Mouse (Mus musculus) liver, embryonic 15.5 days (tissue): ENCODE results near the gene Serpini1. TPM values are rescaled to one million over a fixed set of nuclear protein-coding genes. Genes with fewer than 3 reads are reported as not detected.

Experiments
- ATAC-seq: fragments of 200-750 bp; cut with Nextera tagmentation; 2 replicates; pipeline ENCODE4 v1.8.0; 2017; ENCODE audit warnings: moderate number of reproducible peaks, mild to moderate bottlenecking, moderate library complexity; ENCODE audit not compliant: insufficient read depth
- H3K27ac ChIP-seq: fragments of 300-500 bp; sonication (generic); replicated peaks from 2 replicates; pipeline ENCODE4 v1.5.1; 2015; ENCODE audit warnings: mild to moderate bottlenecking, inconsistent platforms
- H3K27me3 ChIP-seq: fragments of 300-500 bp; sonication (generic); 2 replicates; pipeline ENCODE4 v1.6.1; 2015; ENCODE audit warnings: mild to moderate bottlenecking, inconsistent platforms
- H3K36me3 ChIP-seq: fragments of 300-500 bp; sonication (generic); replicated peaks from 2 replicates; pipeline ENCODE4 v1.6.1; 2015; ENCODE audit warnings: moderate library complexity, mild to moderate bottlenecking, inconsistent platforms
- H3K4me1 ChIP-seq: fragments of 300-500 bp; sonication (generic); replicated peaks from 2 replicates; pipeline ENCODE4 v1.6.1; 2015; ENCODE audit warnings: inconsistent platforms
- H3K4me2 ChIP-seq: fragments of 300-500 bp; sonication (generic); 2 replicates; pipeline ENCODE4 v1.6.1; 2015; ENCODE audit warnings: moderate library complexity, mild to moderate bottlenecking, inconsistent platforms
- H3K4me3 ChIP-seq: fragments of 300-500 bp; sonication (generic); replicated peaks from 2 replicates; pipeline ENCODE4 v1.5.1; 2015; ENCODE audit warnings: mild to moderate bottlenecking, inconsistent platforms
- H3K9ac ChIP-seq: fragments of 300-500 bp; sonication (generic); 2 replicates; pipeline ENCODE4 v1.6.1; 2015; ENCODE audit warnings: moderate library complexity, mild to moderate bottlenecking, inconsistent platforms
- H3K9me3 ChIP-seq: fragments of 300-500 bp; sonication (generic); replicated peaks from 2 replicates; pipeline ENCODE4 v1.6.1; 2016; ENCODE audit warnings: inconsistent platforms
- WGBS: fragments of 180-500 bp; shearing (Covaris S2); methylation state at CpG from one replicate; pipeline ENCODE4 v1.1.7; 2015; ENCODE audit warnings: mixed read lengths; ENCODE audit not compliant: insufficient replicate concordance; 5-methylcytosine and 5-hydroxymethylcytosine counted together
- polyA plus RNA-seq: library from polyadenylated mRNA; unstranded; fragments of >200 nt; fragmentation: Nextera tagmentation; extraction: Ambion mirVana; gene quantifications from 2 replicates; pipeline ENCODE4 v1.2.1, GENCODE M21; 2015

Serpini1 gene
- polyA plus RNA-seq, 1 experiment from 2014 or later, result 0.52 TPM

DNA sequence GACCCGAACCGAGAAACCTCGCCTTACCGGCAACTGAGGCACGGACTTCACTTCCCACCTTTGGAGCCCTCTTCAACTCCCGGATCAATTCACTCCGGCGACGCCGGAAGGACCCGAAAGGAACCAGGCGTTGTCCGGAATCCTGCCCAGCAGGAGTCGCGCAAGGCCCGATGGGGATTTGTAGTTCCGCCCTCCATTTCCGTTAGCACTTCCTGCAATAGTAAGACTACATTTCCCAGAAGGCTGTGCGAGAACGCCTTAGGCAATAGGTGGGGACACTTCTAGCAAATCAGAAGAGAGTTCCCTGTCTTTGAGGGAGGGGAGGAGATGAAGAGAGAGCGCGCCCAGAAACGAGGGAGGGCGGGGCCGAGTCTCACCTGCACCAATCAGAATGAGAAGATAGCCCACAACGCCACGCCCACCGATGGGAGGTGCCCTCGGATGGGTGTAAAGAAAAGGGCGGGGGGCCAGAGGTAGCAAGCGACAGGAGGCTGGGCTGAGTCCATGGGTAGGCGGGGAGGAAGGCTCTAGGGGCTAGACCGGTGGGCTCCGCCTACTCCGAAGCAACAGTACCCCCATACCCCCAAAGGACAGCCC, 554 bp upstream of the Serpini1 start, which contains the start of gene Pdcd10:
Pdcd10 (minus strand) TSS at position 162 of the 597 bp plus-strand sequence.
- WGBS, result under 1% methylated on average over 35 of the region's 35 CpGs
- H3K9ac ChIP-seq, result peak within 1 kb of the TSS; percentile 95

DNA sequence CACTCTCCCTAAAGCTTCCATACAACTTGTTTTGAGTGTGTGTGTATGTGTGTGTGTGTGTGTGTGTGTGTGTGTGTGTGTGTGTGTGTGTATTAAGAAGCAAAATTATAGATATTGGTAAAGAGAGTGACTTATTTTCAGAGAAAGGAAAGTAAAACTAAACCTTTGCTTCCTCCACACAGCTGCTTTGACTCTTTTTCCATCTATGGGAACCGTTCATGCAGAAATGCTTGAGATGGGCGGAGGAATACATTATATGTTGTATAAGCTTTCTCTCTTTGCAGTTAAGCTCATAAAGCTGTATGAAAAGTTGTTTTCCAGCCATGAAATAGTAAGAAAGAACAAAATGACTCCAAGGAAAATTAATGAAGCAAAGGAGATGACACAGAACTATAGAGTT, 16.7 kb downstream of the Serpini1 start:
- Histone ChIP-seq H3K4me2 (no peak overlapping the region), H3K4me1 (no peaks in the 10 kb centered on the region), H3K36me3 (no peaks in the 10 kb centered on the region), H3K4me3 (no peak overlapping the region), H3K9ac (no peak overlapping the region), H3K9me3 (no peaks in the 10 kb centered on the region), H3K27me3 (no peaks in the 10 kb centered on the region), H3K27ac (no peak overlapping the region)
- ATAC-seq, result no peak
- 67% methylated on average over 2 of the region's 2 CpGs for WGBS

More for the DNA sequence above, 554 bp upstream of the Serpini1 start, which contains the start of gene Pdcd10:
- H3K36me3 ChIP-seq, result no peaks in the 10 kb centered on the region
- H3K4me2 ChIP-seq, result peak within 1 kb of the TSS; percentile 92
- no peaks in the 10 kb centered on the region for H3K27me3 ChIP-seq
- H3K27ac ChIP-seq, result peak within 1 kb of the TSS; percentile 91
- peak within 1 kb of the TSS; percentile 98 for H3K4me3 ChIP-seq
- H3K4me1 ChIP-seq, result peaks cover 30% of the 10 kb centered on the region
- peak; percentile 91 for ATAC-seq
- no peaks in the 10 kb centered on the region for H3K9me3 ChIP-seq

DNA sequence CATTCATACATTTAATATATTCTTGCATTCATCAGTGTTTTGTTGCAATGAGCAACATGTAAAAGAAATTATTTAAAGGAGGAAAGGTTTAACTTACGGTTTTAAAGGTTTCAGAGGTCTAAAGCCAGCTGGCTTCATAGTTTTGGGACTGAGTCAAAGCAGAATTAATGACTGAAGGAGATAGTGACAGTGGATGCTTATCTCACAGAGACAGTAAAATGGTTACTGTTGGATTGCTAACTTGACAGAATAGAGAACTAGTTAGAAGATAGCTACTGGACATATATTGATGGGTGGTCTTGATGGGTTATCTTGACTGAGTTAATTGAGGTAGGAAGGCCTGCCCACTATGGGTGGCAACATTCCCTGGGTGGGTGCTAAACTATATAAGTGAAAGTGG, 18.2 kb downstream of the Serpini1 start:
- no peak overlapping the region for H3K4me3 ChIP-seq
- H3K9me3 ChIP-seq, result no peaks in the 10 kb centered on the region
- WGBS, result 53% methylated on average over 1 of the region's 1 CpGs

DNA sequence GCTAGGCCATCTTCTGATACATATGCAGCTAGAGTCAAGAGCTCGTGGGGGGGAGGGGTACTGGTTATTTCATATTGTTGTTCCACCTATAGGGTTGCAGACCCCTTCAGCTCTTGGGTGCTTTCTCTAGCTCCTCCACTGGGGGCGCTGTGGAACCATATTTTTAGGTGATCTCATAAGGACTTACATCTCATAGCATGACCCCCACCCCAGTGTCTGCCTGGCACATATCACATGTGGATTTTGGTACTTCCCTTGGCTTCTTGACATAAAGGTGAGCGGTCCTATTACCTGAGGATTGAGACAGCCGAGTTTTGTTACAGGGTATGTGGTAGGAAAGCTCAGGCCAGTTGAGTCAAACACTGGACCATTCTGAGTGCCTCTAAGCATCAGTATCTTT, 22.0 kb downstream of the Serpini1 start:
- H3K27ac ChIP-seq, result no peak overlapping the region
- no peak overlapping the region for H3K4me2 ChIP-seq
- no peak overlapping the region for H3K9ac ChIP-seq
- no peaks in the 10 kb centered on the region for H3K9me3 ChIP-seq
- H3K4me1 ChIP-seq, result no peaks in the 10 kb centered on the region
- no peaks in the 10 kb centered on the region for H3K27me3 ChIP-seq
- no peak overlapping the region for H3K4me3 ChIP-seq
- no peaks in the 10 kb centered on the region for H3K36me3 ChIP-seq
- 37% methylated on average over 4 of the region's 4 CpGs for WGBS
- ATAC-seq, result no peak

More for the DNA sequence above, 18.2 kb downstream of the Serpini1 start:
- ATAC-seq, result no peak
- no peaks in the 10 kb centered on the region for H3K36me3 ChIP-seq
- no peak overlapping the region for H3K27ac ChIP-seq
- H3K4me1 ChIP-seq, result no peaks in the 10 kb centered on the region
- no peak overlapping the region for H3K9ac ChIP-seq
- no peaks in the 10 kb centered on the region for H3K27me3 ChIP-seq
- H3K4me2 ChIP-seq, result no peak overlapping the region

DNA sequence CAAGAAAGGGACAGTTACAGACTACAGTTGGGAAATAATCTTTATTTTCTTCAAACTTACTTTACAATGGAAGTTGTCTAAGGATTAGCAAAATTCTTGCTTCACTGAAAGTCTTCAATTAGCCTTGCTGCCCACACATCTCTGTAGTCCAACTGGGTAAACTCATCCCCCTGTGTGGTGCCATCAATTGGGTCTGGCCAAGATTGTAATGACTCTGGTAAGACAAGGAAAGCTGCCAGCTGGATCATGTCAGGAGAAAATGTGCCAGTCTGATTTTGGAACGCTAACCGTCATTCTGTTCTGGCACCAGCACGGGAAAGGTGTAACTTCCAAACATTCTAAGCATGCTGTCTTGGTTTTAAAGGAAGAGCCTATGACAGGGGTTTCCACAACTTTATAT, 25.9 kb downstream of the Serpini1 start:
- Histone ChIP-seq H3K4me1 (no peaks in the 10 kb centered on the region), H3K36me3 (no peaks in the 10 kb centered on the region), H3K9ac (no peak overlapping the region), H3K4me3 (no peak overlapping the region), H3K27ac (no peak overlapping the region), H3K9me3 (no peaks in the 10 kb centered on the region), H3K27me3 (no peaks in the 10 kb centered on the region), H3K4me2 (no peak overlapping the region)
- 75% methylated on average over 3 of the region's 3 CpGs for WGBS
- no peak for ATAC-seq

DNA sequence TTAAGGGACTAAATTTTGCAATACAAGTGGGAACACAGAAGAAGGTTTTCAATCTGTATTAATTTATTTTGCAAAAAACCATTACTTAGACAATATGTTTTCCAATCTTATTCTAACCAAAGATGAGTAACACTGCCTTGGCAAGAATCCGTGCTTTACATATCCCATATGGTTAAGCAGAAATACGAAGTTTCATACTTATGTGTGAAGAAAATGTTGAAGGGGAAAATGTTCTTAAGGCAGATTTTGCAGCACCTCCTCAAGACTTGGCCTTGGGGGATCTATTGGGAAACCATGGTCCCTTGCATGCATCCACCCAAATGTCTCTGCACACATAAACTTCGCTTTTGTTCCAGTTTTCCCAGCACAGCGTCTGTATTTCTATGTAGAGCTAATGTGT, 27.6 kb downstream of the Serpini1 start:
- Histone ChIP-seq H3K4me1 (no peaks in the 10 kb centered on the region), H3K27ac (no peak overlapping the region), H3K9me3 (no peaks in the 10 kb centered on the region), H3K4me3 (no peak overlapping the region), H3K27me3 (no peaks in the 10 kb centered on the region), H3K9ac (no peak overlapping the region), H3K36me3 (no peaks in the 10 kb centered on the region), H3K4me2 (no peak overlapping the region)
- ATAC-seq, result no peak
- WGBS, result 60% methylated on average over 4 of the region's 4 CpGs

DNA sequence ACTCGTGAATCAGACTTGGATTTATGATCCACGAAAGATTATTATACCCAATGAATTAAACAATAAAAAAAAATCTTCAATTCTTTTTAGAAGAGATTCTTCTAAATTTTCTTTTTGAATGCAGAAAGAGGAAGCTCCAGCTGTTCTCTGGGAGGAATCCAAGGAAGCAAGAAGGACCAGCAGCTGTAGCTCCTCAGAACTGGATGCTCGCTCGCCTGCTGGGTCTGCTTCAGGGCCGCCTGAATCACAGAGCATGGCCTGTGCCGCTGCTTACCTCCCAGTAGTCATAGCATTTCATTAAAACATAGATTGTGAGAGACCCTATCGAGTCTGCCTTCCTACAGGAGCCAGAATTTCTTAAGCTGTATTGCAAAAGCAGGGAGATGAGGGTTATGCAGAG, 53.7 kb downstream of the Serpini1 start:
- 60% methylated on average over 7 of the region's 7 CpGs for WGBS
- no peak overlapping the region for H3K4me2 ChIP-seq
- no peak overlapping the region for H3K9ac ChIP-seq
- no peak for ATAC-seq
- no peaks in the 10 kb centered on the region for H3K4me1 ChIP-seq
- no peaks in the 10 kb centered on the region for H3K27me3 ChIP-seq
- H3K36me3 ChIP-seq, result no peaks in the 10 kb centered on the region
- no peak overlapping the region for H3K4me3 ChIP-seq
- H3K9me3 ChIP-seq, result no peaks in the 10 kb centered on the region
- no peak overlapping the region for H3K27ac ChIP-seq

DNA sequence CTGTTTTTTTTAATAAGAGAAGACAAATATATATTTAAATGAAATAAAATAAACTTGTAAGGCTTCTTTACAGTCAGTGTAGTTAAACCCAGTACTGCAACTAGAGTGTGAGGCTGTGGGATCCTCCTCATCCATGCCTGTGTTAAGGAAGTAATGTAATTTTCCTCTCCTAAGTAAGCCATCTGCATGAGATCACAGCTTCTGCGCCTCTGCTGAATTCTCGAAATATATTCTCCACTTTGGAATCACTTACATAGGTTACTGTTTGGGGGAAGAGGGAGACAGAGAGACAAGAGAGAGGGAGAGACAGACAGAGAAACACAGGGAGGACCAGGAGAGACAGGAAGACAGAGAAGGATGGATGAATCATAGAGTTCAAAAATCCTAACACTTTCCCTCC, 67.3 kb downstream of the Serpini1 start:
- WGBS, result 67% methylated on average over 2 of the region's 2 CpGs
- Histone ChIP-seq H3K27me3 (no peaks in the 10 kb centered on the region), H3K9me3 (no peaks in the 10 kb centered on the region), H3K4me1 (no peaks in the 10 kb centered on the region), H3K36me3 (no peaks in the 10 kb centered on the region), H3K4me2 (no peak overlapping the region), H3K27ac (no peak overlapping the region), H3K9ac (no peak overlapping the region), H3K4me3 (no peak overlapping the region)
- ATAC-seq, result no peak

DNA sequence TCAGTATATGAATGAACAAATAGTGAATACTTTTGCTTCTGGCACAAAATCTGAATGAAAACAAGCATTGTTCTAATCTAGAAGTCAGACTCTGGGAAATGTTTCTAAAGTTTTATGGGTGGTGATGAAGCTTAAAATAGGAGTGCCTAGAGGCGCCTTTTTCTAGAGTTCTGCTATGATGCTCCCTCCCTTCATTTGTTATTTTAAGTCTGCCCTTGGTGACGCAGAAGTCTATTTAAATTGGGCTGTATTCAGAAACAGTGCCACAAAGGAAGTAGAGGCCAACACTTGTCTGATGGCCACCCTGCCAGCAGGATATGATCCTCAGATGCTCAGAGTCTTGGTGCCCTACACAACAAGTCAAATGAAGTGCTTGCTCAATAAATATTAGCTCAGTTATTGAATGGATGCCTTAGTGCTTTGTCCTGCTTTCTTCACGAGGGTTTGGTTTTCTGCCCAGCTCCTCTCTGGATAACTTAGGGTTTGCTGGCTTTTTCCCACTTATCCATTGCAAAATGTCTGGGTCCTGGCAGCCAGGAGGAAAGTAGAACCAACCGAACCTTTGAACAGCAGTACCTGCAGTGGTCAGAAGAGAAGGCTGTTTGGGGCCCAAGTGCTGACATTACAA, 73.8 kb downstream of the Serpini1 start:
- Histone ChIP-seq H3K27ac (no peak overlapping the region), H3K9me3 (no peaks in the 10 kb centered on the region), H3K36me3 (no peaks in the 10 kb centered on the region), H3K4me3 (no peak overlapping the region), H3K9ac (no peak overlapping the region), H3K27me3 (no peaks in the 10 kb centered on the region), H3K4me1 (no peaks in the 10 kb centered on the region), H3K4me2 (no peak overlapping the region)
- WGBS, result 55% methylated on average over 4 of the region's 4 CpGs
- ATAC-seq, result no peak

DNA sequence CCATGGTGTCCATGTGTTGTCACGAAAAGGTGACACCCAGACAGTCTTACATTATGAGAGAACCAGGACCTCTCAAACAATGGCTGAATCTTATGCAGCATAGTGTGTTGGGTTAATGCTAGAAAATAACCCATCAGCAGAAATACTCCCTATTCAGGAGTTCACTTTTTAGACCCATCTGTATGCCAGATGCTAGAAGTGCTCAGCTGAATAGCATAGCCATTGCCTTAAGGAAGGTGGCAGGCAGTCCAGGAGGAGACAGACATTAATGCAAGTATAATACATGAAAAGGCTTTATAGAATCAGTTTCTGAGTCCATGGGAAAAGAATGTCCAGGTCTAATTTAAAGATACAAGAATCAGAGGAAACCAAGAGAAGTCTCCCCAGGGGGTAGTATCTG, 75.9 kb downstream of the Serpini1 start:
- WGBS, result 55% methylated on average over 1 of the region's 1 CpGs

DNA sequence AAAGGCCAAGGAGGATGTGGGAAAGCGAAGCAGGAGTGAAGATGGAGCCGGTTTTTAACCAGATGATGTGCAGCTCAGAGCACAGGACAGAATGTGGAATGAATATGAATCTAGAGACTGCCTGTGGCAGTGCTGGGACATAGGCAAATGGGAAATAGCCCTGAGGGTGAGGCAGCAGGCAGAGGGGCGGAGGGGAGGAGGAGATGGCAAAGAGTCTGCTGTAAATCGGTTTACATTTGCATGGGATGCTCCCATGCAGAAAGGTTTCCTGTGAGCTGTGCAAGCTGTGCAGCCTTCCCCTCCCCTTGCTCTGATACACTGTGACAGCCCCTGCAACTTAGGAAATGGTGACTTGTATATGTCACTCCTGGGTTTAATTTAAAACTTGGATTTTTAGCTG, 76.3 kb downstream of the Serpini1 start:
- Histone ChIP-seq H3K36me3 (no peaks in the 10 kb centered on the region), H3K9ac (no peak overlapping the region), H3K9me3 (no peaks in the 10 kb centered on the region), H3K4me1 (no peaks in the 10 kb centered on the region), H3K4me2 (no peak overlapping the region), H3K4me3 (no peak overlapping the region), H3K27me3 (no peaks in the 10 kb centered on the region), H3K27ac (no peak overlapping the region)
- 50% methylated on average over 4 of the region's 4 CpGs for WGBS
- ATAC-seq, result no peak

More for the DNA sequence above, 75.9 kb downstream of the Serpini1 start:
- Histone ChIP-seq H3K36me3 (no peaks in the 10 kb centered on the region), H3K9ac (no peak overlapping the region), H3K9me3 (no peaks in the 10 kb centered on the region), H3K4me2 (no peak overlapping the region), H3K27ac (no peak overlapping the region), H3K27me3 (no peaks in the 10 kb centered on the region), H3K4me3 (no peak overlapping the region), H3K4me1 (no peaks in the 10 kb centered on the region)
- no peak for ATAC-seq

DNA sequence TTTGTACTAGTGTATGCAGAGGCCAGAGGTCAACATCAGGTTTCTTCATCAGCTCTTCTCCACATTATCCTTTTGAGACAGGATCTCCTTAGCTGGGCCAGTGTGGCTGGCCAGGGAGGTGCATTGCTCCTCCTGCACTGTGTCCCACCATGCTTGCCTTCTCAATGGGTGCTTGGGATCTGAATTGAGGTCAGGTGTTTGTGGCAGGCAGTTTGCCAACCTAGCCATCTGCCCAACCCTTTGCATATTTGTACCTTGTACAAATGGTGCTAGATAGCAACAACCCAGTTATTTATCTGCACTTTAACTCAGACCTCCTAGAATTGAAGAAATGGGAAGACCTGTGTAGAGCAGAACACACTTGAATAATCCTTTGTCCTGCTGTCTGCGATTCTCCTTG, 78.3 kb downstream of the Serpini1 start:
- Histone ChIP-seq H3K4me3 (no peak overlapping the region), H3K9me3 (no peaks in the 10 kb centered on the region), H3K4me2 (no peak overlapping the region), H3K27me3 (no peaks in the 10 kb centered on the region), H3K27ac (no peak overlapping the region), H3K36me3 (no peaks in the 10 kb centered on the region), H3K4me1 (no peaks in the 10 kb centered on the region), H3K9ac (no peak overlapping the region)
- no peak for ATAC-seq
- 43% methylated on average over 1 of the region's 1 CpGs for WGBS
